Mouse (Mus musculus) erythroblast, embryonic 14.5 days (primary cell): ENCODE results near the gene Smc2.

Experiments used
- GATA1 ChIP-seq: IDR thresholded peaks from 2 replicates; pipeline ENCODE4 v1.6.1; 2012; ENCODE audit warnings: low read length, inconsistent platforms, mixed read lengths
- TAL1 ChIP-seq: IDR thresholded peaks from 3 replicates; pipeline ENCODE4 v1.6.1; 2012; ENCODE audit warnings: low read length, inconsistent platforms, mixed read lengths

DNA sequence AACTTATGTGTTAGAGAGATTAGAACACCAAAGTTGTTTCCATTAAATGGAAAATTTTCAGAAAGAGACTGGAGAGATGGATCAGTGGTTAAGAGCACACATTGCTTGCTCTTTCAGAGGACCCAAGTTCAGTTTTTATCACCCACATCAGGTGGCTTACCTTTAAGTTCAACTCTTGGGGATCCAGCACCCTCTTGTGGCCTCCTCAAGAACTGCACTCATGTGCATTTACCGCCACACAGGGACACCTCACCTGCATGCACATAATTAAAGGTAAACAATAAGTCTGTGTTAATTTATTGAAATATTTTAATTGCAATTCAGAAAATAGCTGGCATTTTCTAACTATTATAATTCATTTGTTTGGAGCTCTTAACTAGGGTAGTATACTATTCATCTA lies 20.7 kb downstream of the Smc2 start:
- no peak for TF ChIP-seq TAL1
- TF ChIP-seq GATA1 = no peak
